Mouse (Mus musculus) erythroid progenitor cell, adult 5-6 weeks (primary cell): ENCODE measurements around the gene Gm13276. TPM values are rescaled to one million over a fixed set of nuclear protein-coding genes. Genes with fewer than 3 reads are reported as not detected.
"Not testable (repeated sequence)": the region's sequence is repeated elsewhere in the genome, so short reads cannot be mapped to it uniquely, and the experiment has no call there.

ENCODE experiments used
- ATAC-seq: replicated peaks from 2 replicates; pipeline ENCODE4 v1.8.0; 2016; ENCODE audit warnings: moderate number of reproducible peaks, mild to moderate bottlenecking, moderate TSS enrichment, inconsistent platforms; ENCODE audit not compliant: poor library complexity, low FRiP score, severe bottlenecking
- total RNA-seq, 2 experiments: library from RNA; stranded (forward) in 1 of 2; stranded (reverse) in 1 of 2; fragments of 150-400 nt in 1 of 2; fragments of 186-747, 209-891 nt in 1 of 2; gene quantifications; 2 replicates each; pipeline versions ENCODE4 v1.2.3 to v1.2.4; 2015 to 2017; ENCODE audit warnings: low replicate concordance in 2 of 2

Gene Gm13276
- total RNA-seq, 2 experiments from 2014 or later = not detected

GRCm38 (mm10) chr4:88780320-88780719 lies 5.2 kb upstream of the Gm13276 start:
- ATAC-seq = not testable (repeated sequence)

GRCm38 (mm10) chr4:88781831-88782230 lies 3.7 kb upstream of the Gm13276 start, which contains the start of gene Ifnz:
Gene Ifnz, plus strand, starts transcription at chr4:88782131.
- ATAC-seq = not testable (repeated sequence)

- ATAC-seq = not testable (repeated sequence)
Observed at GRCm38 (mm10) chr4:88782335-88782734, 3.2 kb upstream of the Gm13276 start.

GRCm38 (mm10) chr4:88788402-88788801 lies 2.9 kb downstream of the Gm13276 start, which contains the start of gene Gm13277:
Gene Gm13277, plus strand, starts transcription at chr4:88788632.
- not testable (repeated sequence) for ATAC-seq

- ATAC-seq = not testable (repeated sequence)
Observed at GRCm38 (mm10) chr4:88791250-88791649, 5.7 kb downstream of the Gm13276 start, which contains the start of gene Gm13278. Gene Gm13278, plus strand, starts transcription at chr4:88791550.

- not testable (repeated sequence) for ATAC-seq
Observed at GRCm38 (mm10) chr4:88793936-88794675, 8.6 kb downstream of the Gm13276 start, which contains the start of gene Gm13275. Gene Gm13275, plus strand, starts transcription at chr4:88794487.

- ATAC-seq = not testable (repeated sequence)
Observed at GRCm38 (mm10) chr4:88797097-88797496, 11.6 kb downstream of the Gm13276 start, which contains the start of gene Gm13279. Gene Gm13279, plus strand, starts transcription at chr4:88797397.

- not testable (repeated sequence) for ATAC-seq
Observed at GRCm38 (mm10) chr4:88799365-88799764, 13.9 kb downstream of the Gm13276 start, which contains the start of gene Gm13285. Gene Gm13285, plus strand, starts transcription at chr4:88799665.

GRCm38 (mm10) chr4:88802954-88803353 lies 17.4 kb downstream of the Gm13276 start, which contains the start of gene Gm13287:
Gene Gm13287, plus strand, starts transcription at chr4:88803254.
- not testable (repeated sequence) for ATAC-seq

- not testable (repeated sequence) for ATAC-seq
Observed at GRCm38 (mm10) chr4:88805231-88805630, 19.7 kb downstream of the Gm13276 start, which contains the start of gene Gm13288. Gene Gm13288, plus strand, starts transcription at chr4:88805531.

GRCm38 (mm10) chr4:88805761-88806160 lies 20.3 kb downstream of the Gm13276 start:
- not testable (repeated sequence) for ATAC-seq

- ATAC-seq = no peak
Observed at GRCm38 (mm10) chr4:88815928-88816327, 30.4 kb downstream of the Gm13276 start, which contains the start of gene Ifna7. Gene Ifna7, plus strand, starts transcription at chr4:88816228.

GRCm38 (mm10) chr4:88819659-88820058 lies 34.1 kb downstream of the Gm13276 start, which contains the start of gene Ifna11:
Gene Ifna11, plus strand, starts transcription at chr4:88819959.
- ATAC-seq = no peak

GRCm38 (mm10) chr4:88822995-88823394 lies 37.5 kb downstream of the Gm13276 start:
- no peak for ATAC-seq

GRCm38 (mm10) chr4:88827116-88827515 lies 41.6 kb downstream of the Gm13276 start, which contains the start of gene Ifna6:
Gene Ifna6, plus strand, starts transcription at chr4:88827416.
- not testable (repeated sequence) for ATAC-seq

GRCm38 (mm10) chr4:88830523-88830922 lies 45.0 kb downstream of the Gm13276 start:
- no peak for ATAC-seq

- not testable (repeated sequence) for ATAC-seq
Observed at GRCm38 (mm10) chr4:88835225-88835624, 49.7 kb downstream of the Gm13276 start, which contains the start of gene Ifna5. Gene Ifna5, plus strand, starts transcription at chr4:88835525.
